Mouse (Mus musculus): Measurements from ENCODE around the gene Amz1.
A peak's percentile ranks its signal among the peaks of the same experiment; 100 is the strongest.

Gene Amz1

DNA sequence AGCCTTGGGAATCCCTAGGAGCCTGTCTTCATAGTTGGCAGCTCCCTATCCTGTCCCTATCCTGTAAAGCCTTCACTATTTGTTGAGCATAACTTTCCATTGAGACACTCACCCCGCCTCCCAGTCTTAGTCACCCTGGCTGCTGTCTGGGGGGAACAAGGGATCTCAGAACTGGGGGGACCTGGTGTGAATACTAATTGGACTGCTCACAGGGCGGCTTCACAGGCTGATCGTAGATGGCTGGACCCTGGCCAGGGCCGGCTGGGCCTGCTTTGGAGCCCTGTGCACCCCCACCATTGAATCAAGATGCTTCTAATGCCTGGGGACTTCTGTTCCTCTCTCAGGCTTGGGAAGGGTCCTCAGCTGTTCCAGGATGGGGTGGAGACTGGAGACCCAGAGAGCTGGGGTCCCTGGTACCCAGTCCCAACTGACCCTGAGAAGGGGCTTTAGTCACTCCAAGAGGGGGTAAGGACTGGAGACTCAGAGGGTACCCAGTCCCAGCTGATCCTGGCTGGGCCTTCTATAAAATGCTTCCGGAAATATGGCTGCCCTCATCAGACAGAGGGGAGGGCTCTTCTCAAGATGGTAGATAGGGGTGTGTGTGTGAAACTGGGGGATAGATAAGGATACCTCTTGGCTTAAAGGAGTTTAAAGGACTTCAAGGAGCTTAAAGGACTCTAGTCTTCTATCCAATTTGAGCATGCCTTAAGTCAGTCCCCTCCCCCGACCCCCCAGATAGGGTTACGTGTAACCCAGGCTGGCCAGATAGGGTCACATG lies 2.3 kb downstream of the Amz1 start:
- no peak for DNase-seq (ENCODE audit: low spot score in 2 of 2)

DNA sequence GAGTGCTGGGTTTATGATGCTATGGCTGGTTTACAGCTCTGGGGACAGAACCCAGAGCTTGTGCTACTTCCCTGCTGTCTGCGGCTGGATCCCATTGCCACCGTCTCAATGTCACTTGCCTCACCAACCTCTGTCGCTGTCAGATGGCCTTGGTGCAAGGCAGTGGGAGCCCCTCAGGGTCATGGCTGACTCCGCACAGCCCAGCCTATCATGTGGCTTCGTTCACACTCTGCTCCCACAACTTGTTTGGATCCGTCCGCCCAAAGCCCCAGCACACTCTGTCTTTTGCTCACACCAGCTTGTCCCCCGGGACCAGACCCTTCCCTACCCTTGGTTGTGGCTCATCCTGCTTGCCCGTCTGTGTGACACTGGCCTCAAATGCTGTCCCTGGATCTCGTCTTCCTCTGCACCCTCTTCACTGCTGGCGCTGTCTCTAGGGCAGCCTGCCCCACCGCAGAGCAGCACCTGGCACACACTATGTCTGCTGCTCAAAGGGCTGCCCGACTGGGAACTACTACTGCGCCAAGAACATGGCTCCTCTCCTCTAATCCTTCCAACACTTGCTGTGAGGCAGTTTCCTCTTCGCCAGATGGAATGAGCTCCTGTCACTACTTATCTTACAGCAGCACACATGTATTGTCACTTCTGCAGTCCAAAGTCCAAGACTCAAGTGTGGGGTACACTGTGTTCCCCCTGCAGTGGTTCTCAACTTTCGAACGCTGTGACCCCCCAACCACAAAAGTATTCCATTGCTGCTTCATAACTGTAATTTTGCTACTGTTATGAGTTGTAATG lies 3.2 kb downstream of the Amz1 start:
- no peak for DNase-seq (ENCODE audit: low spot score in 2 of 2)

DNA sequence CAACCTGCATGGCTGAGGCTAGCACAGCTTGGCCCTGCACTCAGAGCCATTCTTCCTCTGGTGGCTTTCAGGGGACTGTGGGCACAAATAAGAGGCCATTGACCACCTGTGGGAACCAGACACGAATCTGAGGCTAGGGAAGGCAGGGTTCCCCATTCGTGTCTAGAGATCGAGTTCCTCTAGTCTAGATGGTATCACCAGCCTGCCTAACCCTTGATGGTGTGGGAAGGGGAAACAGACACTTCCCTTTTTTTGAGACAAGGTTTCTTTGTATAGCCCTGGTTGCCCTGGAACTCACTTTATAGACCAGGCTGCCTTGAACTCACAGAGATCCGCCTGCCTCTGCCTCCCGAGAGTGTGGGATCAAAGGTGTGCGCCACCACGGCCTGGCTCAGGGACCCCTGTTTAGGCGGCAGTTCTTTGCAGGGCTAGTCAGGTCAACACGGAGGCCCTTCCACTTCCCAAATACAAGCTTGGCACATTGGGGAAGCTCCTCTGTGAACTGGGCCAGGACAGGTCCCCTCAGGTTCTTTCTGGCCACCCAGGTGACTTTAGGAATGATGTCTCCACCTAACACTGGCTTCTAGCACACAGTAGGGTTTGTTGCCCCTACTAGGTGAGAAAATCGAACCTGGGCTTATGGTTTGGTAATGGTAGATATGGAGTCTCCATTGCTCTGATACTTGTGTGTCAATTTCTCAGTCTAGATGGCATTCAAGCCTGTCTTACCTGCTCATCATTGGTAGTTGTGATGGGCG lies 7.3 kb downstream of the Amz1 start:
- no peak for DNase-seq (ENCODE audit: low spot score in 2 of 2)

DNA sequence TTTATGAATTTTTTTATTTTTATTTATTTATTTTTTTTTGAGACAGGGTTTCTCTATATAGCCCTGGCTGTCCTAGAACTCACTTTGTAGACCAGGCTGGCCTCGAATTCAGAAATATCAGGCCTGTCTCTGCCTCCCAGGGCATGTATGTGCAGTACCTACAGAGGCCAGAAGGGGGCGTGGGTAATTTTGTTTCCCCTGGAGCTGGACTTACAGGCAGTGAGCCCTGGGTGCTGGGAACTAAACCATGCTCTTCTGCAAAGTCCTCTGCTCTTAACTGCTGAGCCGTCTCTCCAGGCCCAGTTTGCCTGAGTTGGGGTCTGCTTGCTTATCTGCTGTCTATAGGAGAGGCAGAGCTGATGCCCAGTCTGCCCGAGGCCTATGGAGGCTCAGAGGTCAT lies 8.3 kb downstream of the Amz1 start:
- DNase-seq (ENCODE audit: low spot score in 2 of 2): peak; percentile 47 to 80

DNA sequence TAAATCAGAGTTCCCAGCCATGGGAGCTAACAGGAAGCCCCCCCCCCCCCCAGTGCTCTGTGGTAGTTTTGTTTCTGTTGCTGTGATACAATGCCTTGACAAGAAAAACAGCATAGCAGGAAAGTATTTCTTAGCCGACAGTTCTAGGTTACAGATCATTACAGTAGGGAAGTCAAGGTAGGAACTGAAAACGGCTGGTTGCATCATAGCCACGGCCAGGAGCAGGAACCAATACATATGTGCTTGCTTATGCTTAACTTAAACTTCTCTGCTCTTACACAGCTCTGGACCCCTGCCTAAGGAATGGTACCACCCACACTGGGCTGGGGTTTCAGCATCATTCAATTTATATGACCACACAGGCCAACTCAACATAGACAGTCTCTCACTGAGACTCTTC lies 9.4 kb downstream of the Amz1 start:
- DNase-seq (ENCODE audit: low spot score in 2 of 2): no peak

DNA sequence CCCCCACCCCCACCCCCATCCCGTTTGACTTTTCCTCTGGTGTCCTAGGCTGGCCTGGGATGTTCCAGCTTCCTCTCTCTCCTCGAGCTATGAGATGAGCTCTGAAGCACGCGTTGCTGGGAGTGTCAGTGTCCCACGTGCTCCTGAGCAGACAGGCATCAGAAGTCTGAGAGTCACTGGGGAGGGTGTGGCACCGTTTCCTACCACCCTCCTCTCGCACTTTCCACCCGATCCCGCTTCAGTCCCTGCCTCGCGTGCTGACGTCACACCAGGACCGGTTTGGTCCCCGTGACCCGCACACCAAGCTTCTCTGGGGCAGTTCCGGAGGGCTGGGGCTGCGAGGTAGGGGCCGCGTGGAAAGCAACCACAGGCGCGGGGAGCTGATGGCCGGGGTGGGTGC lies 11.4 kb downstream of the Amz1 start:
- DNase-seq (ENCODE audit: low spot score in 2 of 2): no peak

DNA sequence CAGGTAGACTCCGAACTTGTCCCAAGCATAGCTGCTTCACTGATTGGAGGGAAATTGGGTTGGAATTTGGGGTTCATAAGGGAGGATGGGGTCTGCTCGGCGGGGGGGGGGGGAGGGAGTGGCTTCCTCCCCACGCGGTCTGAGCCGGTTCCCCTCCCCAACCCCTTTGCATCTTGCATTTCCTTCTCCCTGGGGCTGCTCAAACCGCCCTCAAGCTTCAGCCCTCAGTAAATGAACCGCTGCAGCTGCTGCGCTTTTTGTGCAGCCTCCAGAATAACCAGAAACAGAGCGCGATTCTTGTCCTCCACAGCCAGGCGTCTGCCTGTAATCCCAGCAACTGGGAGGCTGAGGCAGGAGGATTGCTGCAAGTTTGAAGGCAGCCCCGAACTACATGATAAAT lies 12.2 kb downstream of the Amz1 start:
- DNase-seq (ENCODE audit: low spot score in 2 of 2): no peak

DNA sequence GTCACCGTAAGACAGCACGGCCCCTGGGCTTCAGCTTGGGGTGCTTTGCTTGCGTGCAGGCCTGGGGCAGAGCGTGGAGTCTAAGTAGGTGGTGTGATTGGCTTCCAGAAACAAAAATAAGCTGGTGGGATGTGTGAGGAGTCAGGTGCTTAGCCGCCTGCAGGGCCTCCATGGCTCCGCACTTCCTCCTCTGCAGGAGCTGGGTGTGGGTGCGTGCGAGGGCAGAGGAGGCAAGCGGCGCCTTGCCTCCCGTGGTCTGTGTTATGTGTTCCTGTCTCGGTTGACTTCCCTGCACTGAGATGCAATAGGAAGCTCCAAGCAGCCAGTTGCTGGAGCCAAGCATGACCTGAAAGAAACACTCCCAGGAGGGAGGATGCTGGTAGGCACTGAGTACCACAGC lies 15.9 kb downstream of the Amz1 start:
- no peak for DNase-seq (ENCODE audit: low spot score in 2 of 2)

DNA sequence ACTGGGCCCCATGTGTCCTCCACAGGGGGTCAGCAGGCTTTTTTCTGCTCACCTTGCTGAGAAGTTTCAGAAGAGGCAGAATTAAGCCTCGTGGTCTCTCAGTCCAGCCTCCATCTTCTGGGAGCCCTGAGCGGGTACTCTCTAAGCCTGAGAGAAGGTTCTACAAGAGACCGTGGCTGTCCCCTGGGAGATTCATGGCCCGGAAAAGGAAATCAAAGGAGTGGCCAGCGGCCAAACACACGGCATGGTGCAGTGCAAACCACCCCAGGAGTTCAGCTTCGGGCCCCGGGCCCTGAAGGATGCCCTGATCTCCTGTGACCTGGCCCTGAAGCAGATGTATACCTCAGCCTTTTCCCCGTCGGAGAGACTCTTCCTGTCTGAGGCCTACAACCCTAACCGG lies 17.1 kb downstream of the Amz1 start:
- no peak for DNase-seq (ENCODE audit: low spot score in 2 of 2)

DNA sequence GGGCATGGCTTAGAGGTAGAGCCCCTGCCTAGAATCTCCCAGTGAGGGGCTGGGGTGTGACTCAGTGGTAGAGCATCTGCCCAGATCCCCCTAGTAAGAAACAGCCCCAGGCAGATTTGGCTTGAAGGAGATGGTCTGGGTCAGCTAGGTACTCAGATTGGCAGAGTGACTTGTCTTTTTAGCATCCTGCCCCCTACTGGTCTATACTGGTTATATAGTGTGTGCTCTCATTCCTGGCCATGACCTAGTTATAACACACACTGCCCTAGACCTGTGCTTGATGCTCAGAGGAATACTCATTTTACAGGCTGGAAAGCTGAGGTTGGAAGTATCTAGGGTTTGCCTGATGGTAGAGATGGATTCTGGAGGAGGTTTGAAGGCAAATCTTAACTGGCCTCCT lies 17.9 kb downstream of the Amz1 start:
- DNase-seq (ENCODE audit: low spot score in 2 of 2): no peak

DNA sequence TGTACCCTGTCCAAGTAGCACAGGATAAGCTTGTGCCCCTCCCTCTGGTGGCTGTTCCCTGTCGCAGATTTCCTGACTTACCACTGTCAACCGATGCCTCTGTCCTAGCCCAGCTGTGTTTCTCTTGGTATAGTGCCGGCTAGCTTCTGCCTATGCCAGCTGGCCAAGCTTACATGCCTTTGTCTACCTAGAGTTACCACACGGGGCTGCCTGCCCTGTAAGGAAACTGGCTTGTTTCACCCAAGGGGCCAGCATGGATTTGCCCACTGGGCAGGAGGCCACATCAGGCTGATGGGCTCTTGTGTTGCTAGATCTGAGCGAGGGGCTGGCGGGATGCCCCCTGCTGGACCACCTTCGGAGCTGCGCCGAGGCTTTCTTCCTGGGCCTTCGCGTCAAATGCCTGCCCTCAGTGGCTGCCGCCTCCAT lies 19.8 kb downstream of the Amz1 start:
- DNase-seq (ENCODE audit: low spot score in 2 of 2): no peak

DNA sequence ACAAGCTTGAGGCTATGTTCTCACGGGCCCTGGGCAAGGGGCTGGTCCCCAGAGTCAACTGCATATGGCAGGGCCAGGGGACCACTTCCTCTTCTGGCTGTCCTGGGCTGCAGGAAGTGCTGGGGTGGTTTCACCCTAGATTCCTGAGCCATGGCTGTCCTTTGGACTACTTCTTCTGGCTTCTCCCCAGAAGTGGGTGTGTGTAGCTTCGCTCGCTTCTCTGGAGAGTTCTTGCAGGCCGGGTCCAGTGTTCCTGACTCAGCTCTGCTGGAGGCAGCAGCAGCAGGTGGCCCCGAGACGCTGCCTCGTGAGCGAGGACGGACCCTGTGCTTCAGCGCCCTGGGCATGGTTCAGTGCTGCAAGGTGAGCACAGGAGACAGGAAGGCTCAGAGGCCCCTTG lies 24.5 kb downstream of the Amz1 start:
- no peak for DNase-seq (ENCODE audit: low spot score in 2 of 2)

DNA sequence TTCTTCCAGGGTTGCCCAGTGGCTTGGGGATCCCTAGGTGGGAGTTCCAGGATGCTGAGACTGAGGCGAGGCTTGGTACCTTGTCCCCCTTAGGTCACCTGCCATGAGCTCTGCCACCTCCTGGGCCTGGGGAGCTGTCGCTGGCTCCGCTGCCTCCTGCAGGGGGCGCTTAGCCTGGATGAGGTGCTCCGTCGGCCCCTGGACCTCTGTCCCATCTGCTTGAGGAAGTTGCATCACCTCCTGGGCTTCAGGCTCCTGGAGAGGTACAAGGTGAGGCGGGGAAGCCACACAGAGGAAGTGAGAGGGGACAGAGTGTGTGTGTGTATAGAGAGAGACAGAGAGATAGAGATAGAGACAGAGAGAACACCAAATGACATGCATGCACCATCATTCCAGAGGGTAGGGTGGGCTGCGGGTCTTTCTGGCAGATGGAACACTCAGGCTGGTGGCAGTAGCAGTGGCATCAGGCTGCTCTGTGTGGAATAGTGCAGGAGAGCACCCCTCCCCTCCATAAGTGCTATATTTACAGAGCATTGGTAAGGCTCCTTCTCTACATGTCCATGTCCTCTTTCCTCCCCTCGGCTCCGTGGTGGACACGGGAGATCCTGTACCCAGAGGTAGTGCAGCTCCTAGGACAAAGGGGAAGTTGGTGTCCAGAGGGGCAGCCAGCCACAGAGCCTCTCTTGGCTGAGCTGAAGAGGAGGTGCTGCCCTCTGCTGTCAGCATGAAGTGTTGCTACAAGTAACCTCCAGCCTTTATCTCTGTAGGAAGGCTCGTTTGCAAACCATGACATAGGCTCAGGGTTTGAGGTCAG lies 25.3 kb downstream of the Amz1 start:
- peak; percentile 73 to 89 for DNase-seq (ENCODE audit: low spot score in 2 of 2)

DNA sequence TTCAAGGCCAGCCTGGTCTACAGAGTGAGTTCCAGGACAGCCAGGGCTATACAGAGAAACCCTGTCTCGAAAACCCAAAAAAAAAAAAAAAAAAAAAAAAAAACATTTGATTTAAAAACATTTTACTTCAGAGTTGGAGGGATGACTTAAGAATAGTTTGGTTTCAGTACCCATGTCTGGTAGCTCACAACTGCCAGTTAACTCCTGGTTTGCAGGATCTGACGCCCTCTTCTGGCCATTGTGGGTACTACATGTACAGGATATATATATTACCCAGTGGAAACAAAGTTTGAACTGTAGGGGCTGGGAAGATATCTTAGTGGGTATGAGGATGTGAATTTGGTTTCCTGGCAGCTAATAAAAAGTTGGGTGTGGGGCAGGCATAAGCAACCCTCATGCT lies 27.0 kb downstream of the Amz1 start:
- DNase-seq (ENCODE audit: low spot score in 2 of 2): peak; percentile 66 to 88

DNA sequence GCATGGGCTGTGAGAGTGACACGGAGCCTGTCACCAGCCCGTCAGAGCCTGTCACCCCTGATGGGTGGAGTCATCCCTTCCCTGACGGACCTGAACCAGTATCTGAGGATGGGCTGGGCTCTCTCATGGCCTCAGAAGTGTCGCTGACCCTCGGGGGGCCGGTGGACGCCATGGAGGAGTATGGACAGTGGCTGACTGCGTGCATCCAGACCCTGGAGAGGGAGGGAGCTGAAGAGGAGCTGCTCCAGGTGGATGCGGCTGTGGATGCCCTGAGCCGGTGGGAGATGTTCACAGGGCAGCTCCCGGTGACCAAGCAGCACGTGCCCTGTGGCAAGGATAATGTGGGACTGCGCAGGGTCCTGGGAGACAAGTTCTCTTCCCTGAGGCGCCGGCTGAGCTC lies 28.1 kb downstream of the Amz1 start:
- no peak for DNase-seq (ENCODE audit: low spot score in 2 of 2)

DNA sequence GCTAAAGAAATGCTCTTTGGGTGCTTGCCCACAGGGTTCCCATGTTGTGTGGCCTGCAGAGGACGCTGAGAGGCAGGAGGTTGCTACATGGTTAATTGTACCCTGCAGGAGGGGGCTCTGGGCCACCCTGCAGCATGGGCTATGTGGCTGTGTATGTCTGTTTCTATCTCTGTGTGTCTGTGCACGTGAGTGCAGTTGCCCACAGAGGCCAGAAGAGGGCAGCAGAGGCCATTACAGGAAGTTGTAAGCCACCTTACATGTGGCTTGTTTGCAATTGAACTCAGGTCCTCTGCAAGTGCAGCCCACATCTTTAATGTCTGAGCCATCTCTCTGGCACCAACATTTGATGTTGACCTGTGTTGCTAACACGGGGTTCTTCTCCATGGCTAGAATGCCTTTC lies 28.7 kb downstream of the Amz1 start:
- no peak for DNase-seq (ENCODE audit: low spot score in 2 of 2)

DNA sequence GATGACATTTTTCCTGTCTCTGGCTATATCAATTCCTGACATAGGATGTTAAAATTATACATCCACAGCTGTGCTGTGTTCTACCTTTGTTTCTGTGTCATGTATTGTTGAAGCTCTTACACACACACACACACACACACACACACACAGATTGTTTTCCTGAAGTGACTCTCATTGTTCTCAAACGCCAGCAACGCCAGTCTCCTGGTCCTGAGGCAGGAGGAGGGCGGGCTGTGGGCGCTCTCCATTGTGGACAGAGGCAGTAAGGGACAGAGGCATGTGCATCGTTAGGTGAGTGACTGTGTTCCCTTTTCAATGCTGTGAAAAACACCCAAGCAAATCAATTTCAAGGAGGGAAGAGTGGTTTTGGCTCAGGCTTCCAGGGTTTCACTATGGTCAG lies 29.3 kb downstream of the Amz1 start:
- DNase-seq (ENCODE audit: low spot score in 2 of 2): no peak

DNA sequence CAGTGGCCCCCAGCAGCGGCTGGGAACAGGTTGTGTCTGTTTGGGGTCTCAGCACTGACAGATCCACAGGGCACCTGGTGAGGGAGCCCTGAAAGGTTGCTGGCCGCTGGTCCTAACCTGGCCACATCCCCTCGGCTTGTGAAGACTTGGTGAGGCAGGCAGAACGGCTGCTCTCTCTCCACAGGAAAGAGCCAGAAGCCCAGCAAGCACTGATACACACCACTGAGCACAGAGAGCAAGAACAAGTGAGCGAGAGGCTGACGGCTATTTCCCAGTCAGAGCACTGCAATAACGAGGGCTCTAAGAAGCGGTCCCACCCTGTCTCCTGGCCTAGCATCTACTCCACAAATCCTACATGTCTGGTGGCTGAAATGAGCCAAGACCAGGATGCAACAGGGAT lies 34.9 kb downstream of the Amz1 start:
- no peak for DNase-seq (ENCODE audit: low spot score in 2 of 2)

DNA sequence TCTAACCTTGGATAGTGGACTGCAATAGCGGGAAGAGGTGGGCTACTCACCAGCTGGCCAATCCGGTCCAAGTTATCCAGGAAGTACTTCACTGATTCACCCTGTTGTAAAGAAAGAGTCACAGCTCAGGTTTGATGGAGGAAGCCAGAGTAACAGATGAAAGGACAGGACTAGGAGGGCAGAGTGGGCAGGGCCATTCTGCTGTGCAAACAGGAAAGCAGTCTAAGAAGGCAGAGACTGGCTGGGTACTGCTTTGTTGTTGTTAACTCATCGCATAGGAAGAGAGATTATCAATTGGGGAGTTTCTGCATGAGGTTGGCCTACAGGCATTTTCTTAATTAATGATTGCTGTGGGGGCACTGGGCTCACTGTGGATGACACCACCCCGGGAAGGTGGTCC lies 38.6 kb downstream of the Amz1 start:
- DNase-seq (ENCODE audit: low spot score in 2 of 2): no peak

DNA sequence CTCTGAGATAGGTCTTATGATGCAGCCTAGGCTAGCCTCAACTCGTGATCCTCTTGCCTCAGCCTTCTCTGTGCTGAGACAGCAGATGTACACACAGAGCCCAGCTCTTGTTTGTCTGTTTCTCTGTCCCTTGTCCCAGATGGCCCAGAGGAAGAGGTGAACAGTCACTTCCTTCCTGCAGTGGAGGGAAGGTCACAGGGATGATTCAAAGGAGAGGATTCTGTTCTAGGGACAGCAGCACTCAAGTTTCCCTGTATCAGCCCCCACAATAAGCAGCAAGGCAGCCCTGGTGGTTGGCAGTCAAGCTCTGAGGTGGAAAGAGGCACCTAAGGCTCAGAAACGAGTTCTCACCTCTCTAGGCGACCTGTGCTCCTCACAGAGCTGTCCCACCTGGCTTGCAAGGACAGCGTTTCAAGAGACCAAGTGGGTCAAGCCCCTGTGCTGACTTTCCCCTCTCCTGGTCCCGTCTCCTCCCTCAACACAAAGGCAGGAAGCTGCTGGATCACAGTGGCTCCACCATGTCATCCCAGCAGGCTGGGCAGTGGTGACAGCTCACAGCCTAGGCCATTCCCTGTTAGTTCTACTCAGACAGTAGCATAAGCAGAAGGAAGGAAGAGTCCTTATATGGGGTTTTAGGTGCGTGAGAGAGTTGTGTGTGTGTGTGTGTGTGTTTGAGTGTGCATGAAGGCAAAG lies 41.1 kb downstream of the Amz1 start:
- DNase-seq (ENCODE audit: low spot score in 2 of 2): no peak

DNA sequence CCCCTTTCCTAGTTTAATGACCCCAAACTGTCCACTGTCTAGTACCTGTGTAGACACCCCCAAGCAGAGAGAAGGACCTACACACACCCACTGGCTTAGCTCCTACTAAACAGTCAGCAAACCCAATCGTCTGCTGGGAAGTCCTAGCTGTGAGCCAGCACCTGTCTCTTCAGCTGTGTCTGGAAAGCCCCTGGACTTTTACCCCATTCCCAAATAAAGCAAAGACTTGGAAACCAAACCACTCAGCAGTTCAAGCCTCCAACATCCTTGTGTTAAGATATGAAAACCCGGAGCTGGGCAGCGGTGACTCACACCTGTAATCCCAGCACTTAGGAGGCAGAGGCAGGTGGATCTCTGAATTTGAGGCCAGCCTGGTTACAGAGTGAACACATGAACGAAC lies 42.6 kb downstream of the Amz1 start:
- DNase-seq (ENCODE audit: low spot score in 2 of 2): no peak
